Mouse (Mus musculus) megakaryocyte, embryonic 14.5 days (primary cell): Measurements from ENCODE around the gene Ccdc85c.

ENCODE experiments used
- FLI1 ChIP-seq: IDR thresholded peaks from 2 replicates; pipeline ENCODE4 v1.6.1; 2012; ENCODE audit warnings: low read length, inconsistent platforms, mixed read lengths
- GATA1 ChIP-seq: IDR thresholded peaks from 3 replicates; pipeline ENCODE4 v1.6.1; 2012; ENCODE audit warnings: mixed read lengths, low read length, inconsistent platforms, borderline replicate concordance

GRCm38 (mm10) chr12:108178331-108179245 is 96.6 kb downstream of the Ccdc85c start:
- TF ChIP-seq GATA1 (no peak), FLI1 (no peak)
